In genomic region chrX:101147506-101147905, GRCm38 (mm10) we compare ENCODE assay signal across 23 mouse cellular contexts.
A peak's percentile ranks its signal among the peaks of the same experiment; 100 is the strongest.
DNase-seq lines count a peak whose midpoint lies in the region; ATAC-seq lines count a peak whose summit lies in the region.
"Had no signal": no experiment of that assay in that cellular context is flagged by ENCODE, and none has a peak within 500 bp of the region (broad histone marks: within the 10 kb centered on the region; RNA-seq: fewer than 3 reads in every experiment).

No protein-coding gene starts in this region.

- no peak overlapping the region for H3K4me3 ChIP-seq in kidney, embryonic 15.5 days (replicated peaks)

- peak; percentile 36 for DNase-seq in CD4-positive helper T cell, adult 2 months (ENCODE audit: low read depth, low spot score)
- peak; percentile 65 for DNase-seq in T-cell, adult 2 months (ENCODE audit: low spot score)
- DNase-seq in naive thymus-derived CD4-positive, alpha-beta T cell, adult 2 months (ENCODE audit: low read depth), result peak; percentile 54
- DNase-seq in heart, adult 8-10 months (ENCODE audit: low spot score), result no peak
- no peak for DNase-seq in spleen, adult 18-20 months
- DNase-seq: adrenal gland, adult 2 months; adrenal gland, adult 8-10 months; adrenal gland, postnatal 10 days; adrenal gland, postnatal 14 days; adrenal gland, postnatal 25 days; adrenal gland, postnatal 36 days; B cell, adult 2 months; cerebellum, adult 11 months; cerebellum, adult 11-12 months; cerebellum, adult 18-20 months; cerebellum, adult 2 months; cerebellum, adult 8-10 months had no signal

- WGBS in kidney, embryonic 15.5 days, result 56% methylated on average over 5 of the region's 5 CpGs

- no peaks in the 10 kb centered on the region for H3K4me1 ChIP-seq in kidney, embryonic 15.5 days

- H3K9me3 ChIP-seq in kidney, embryonic 15.5 days (replicated peaks), result no peaks in the 10 kb centered on the region
- H3K9me3 ChIP-seq: G1E had no signal

- ATAC-seq in kidney, embryonic 15.5 days (replicated peaks; ENCODE audit: low FRiP score), result no peak
- ATAC-seq: activated CD4-positive, CD25-positive, alpha-beta regulatory T cell, adult 4 months; CD4-positive, CD25-positive, alpha-beta regulatory T cell, adult 4 months; Patski had no signal

- H3K27me3 ChIP-seq in kidney, embryonic 15.5 days, result peaks cover 5% of the 10 kb centered on the region; the same call in 1 of the 2 replicates
- H3K27me3 ChIP-seq: CH12.LX had no signal

- H3K4me2 ChIP-seq in kidney, embryonic 15.5 days, result no peak overlapping the region

- H3K9ac ChIP-seq in kidney, embryonic 15.5 days, result no peak overlapping the region

- no peaks in the 10 kb centered on the region for H3K36me3 ChIP-seq in kidney, embryonic 15.5 days
- H3K36me3 ChIP-seq: G1E had no signal

- H3K27ac ChIP-seq in kidney, embryonic 15.5 days, result no peak overlapping the region

Comparison
In these comparisons a context has a peak if more than half of its experiments do, and no peak if none do; other contexts are left out.
1. DNase-seq: peak in CD4-positive helper T cell, adult 2 months (single experiment), T-cell, adult 2 months (single experiment) and naive thymus-derived CD4-positive, alpha-beta T cell, adult 2 months (single experiment); none in heart, adult 8-10 months (single experiment) and spleen, adult 18-20 months (0 of 2).